Mouse (Mus musculus): Measurements from ENCODE around the gene Stat5a. TPM values are rescaled to one million over a fixed set of nuclear protein-coding genes. Genes with fewer than 3 reads are reported as not detected.

The Stat5a gene
- polyA plus RNA-seq, 1 experiment: 136 TPM

DNA sequence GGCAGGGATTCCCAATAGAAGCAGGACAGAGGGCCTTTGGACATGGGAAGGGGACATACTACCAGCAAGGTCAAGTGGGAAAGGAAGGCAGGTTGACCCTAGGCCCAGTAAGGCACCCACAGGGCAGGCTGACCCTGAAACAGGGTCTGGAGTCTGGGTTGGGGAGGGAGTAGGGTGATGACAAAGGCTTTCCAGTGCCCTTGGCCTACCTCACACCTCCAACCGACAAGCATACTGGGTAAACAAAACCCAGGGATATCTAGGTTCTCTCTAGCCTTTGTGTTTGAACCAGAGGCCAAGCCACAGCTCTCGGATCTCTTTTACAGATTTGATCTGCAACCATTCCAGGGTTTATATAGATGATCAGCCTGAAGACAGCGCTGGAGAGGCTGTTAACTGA, 28.6 kb downstream of the Stat5a start:
- Histone ChIP-seq H3K4me3 (ENCODE audit: control insufficient read depth, insufficient read depth, low read length) (no peak overlapping the region), H3K4me1 (replicated peaks; ENCODE audit: control insufficient read depth, insufficient read depth, low read length) (peaks cover 52% of the 10 kb centered on the region), H3K27ac (ENCODE audit: control insufficient read depth, insufficient read depth, low read length) (peak overlapping the region; percentile 16), H3K27me3 (ENCODE audit: control insufficient read depth, insufficient read depth, low read length) (no peaks in the 10 kb centered on the region), H3K36me3 (ENCODE audit: control insufficient read depth, insufficient read depth, low read length) (peaks cover 22% of the 10 kb centered on the region)
- WGBS: 72% methylated on average over 3 of the region's 3 CpGs
- DNase-seq: no peak
- no peak for TF ChIP-seq CTCF (IDR thresholded peaks at IDR 0.05; ENCODE audit: borderline replicate concordance, control insufficient read depth, extremely low read depth, insufficient read depth, low read length, poor library complexity)
- TF ChIP-seq POLR2A (IDR thresholded peaks at IDR 0.05; ENCODE audit: control insufficient read depth, extremely low read depth, insufficient read depth, low read length, poor library complexity): no peak

- H3K27me3 ChIP-seq (ENCODE audit: control insufficient read depth, insufficient read depth, low read length): no peaks in the 10 kb centered on the region
- H3K4me1 ChIP-seq (replicated peaks; ENCODE audit: control insufficient read depth, insufficient read depth, low read length): peaks cover 58% of the 10 kb centered on the region
- TF ChIP-seq POLR2A (IDR thresholded peaks at IDR 0.05; ENCODE audit: control insufficient read depth, extremely low read depth, insufficient read depth, low read length, poor library complexity) (no peak), CTCF (IDR thresholded peaks at IDR 0.05; ENCODE audit: borderline replicate concordance, control insufficient read depth, extremely low read depth, insufficient read depth, low read length, poor library complexity) (no peak)
- no peak overlapping the region for H3K4me3 ChIP-seq (ENCODE audit: control insufficient read depth, insufficient read depth, low read length)
- peaks cover 18% of the 10 kb centered on the region for H3K36me3 ChIP-seq (ENCODE audit: control insufficient read depth, insufficient read depth, low read length)
- 7% methylated on average over 10 of the region's 10 CpGs for WGBS
- peak overlapping the region; percentile 97 for H3K27ac ChIP-seq (ENCODE audit: control insufficient read depth, insufficient read depth, low read length)
- peak; percentile 41 for DNase-seq
Measured at GRCm38 (mm10) chr11:100888348-100888820, 29.2 kb downstream of the Stat5a start.

DNA sequence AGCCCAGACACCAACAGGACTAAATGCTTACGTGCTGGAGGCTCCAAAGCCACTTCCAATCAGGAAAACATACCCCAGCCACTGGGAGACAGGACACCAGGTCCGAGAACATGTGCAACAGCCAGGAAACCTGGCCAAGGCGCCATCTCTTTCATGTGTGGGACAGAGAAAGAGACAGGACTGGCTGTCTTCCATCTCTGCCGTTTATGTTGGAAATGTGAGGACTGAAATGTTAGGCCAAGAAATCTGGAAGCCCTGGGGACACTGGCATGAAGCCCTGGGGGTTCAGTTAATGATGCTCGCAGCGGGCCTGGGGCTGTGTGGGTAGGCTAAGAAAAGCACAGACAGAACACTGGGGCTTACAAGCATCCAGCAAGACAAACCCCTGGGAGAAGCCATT, 31.3 kb downstream of the Stat5a start:
- TF ChIP-seq CTCF (IDR thresholded peaks at IDR 0.05; ENCODE audit: borderline replicate concordance, control insufficient read depth, extremely low read depth, insufficient read depth, low read length, poor library complexity) (no peak), POLR2A (IDR thresholded peaks at IDR 0.05; ENCODE audit: control insufficient read depth, extremely low read depth, insufficient read depth, low read length, poor library complexity) (no peak)
- DNase-seq: no peak
- Histone ChIP-seq H3K4me1 (replicated peaks; ENCODE audit: control insufficient read depth, insufficient read depth, low read length) (peaks cover 66% of the 10 kb centered on the region), H3K36me3 (ENCODE audit: control insufficient read depth, insufficient read depth, low read length) (peaks cover 10% of the 10 kb centered on the region), H3K4me3 (ENCODE audit: control insufficient read depth, insufficient read depth, low read length) (no peak overlapping the region), H3K27me3 (ENCODE audit: control insufficient read depth, insufficient read depth, low read length) (no peaks in the 10 kb centered on the region), H3K27ac (ENCODE audit: control insufficient read depth, insufficient read depth, low read length) (peak overlapping the region; percentile 97)
- 82% methylated on average over 6 of the region's 6 CpGs for WGBS

- no peak overlapping the region for H3K4me3 ChIP-seq (ENCODE audit: control insufficient read depth, insufficient read depth, low read length)
- H3K27me3 ChIP-seq (ENCODE audit: control insufficient read depth, insufficient read depth, low read length): no peaks in the 10 kb centered on the region
- peaks cover 6% of the 10 kb centered on the region for H3K36me3 ChIP-seq (ENCODE audit: control insufficient read depth, insufficient read depth, low read length)
- DNase-seq: peak; percentile 73
- 16% methylated on average over 15 of the region's 15 CpGs for WGBS
- H3K27ac ChIP-seq (ENCODE audit: control insufficient read depth, insufficient read depth, low read length): peak overlapping the region; percentile 97
- H3K4me1 ChIP-seq (replicated peaks; ENCODE audit: control insufficient read depth, insufficient read depth, low read length): peaks cover 66% of the 10 kb centered on the region
- peak; percentile 53; the same call in 1 of the 2 replicates for TF ChIP-seq POLR2A (IDR thresholded peaks at IDR 0.05; ENCODE audit: control insufficient read depth, extremely low read depth, insufficient read depth, low read length, poor library complexity)
- no peak for TF ChIP-seq CTCF (IDR thresholded peaks at IDR 0.05; ENCODE audit: borderline replicate concordance, control insufficient read depth, extremely low read depth, insufficient read depth, low read length, poor library complexity)
Measured at GRCm38 (mm10) chr11:100891256-100892123, 32.3 kb downstream of the Stat5a start.

DNA sequence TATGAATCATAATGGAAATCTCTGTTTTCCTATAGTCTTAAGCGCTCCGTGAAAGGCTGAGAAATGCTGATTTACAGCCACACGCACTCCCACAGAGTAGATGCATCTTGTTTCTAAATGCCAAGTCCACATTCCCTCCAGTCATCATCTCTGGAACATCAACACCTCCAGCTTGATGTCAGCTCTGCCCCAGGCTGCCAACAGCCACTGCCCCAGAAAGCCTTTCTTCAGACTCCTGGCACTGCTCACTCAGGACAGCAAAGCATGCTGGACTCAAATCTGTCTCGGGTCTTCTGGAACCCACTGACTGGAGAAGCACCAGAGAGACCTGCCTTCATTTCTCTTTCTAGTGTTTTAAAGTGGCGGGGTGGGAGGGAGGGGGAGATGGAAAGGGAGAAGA, 33.3 kb downstream of the Stat5a start:
- H3K27me3 ChIP-seq (ENCODE audit: control insufficient read depth, insufficient read depth, low read length): no peaks in the 10 kb centered on the region
- TF ChIP-seq POLR2A (IDR thresholded peaks at IDR 0.05; ENCODE audit: control insufficient read depth, extremely low read depth, insufficient read depth, low read length, poor library complexity): no peak
- TF ChIP-seq CTCF (IDR thresholded peaks at IDR 0.05; ENCODE audit: borderline replicate concordance, control insufficient read depth, extremely low read depth, insufficient read depth, low read length, poor library complexity): no peak
- H3K36me3 ChIP-seq (ENCODE audit: control insufficient read depth, insufficient read depth, low read length): peaks cover 6% of the 10 kb centered on the region; the same call in 1 of the 2 replicates
- peaks cover 61% of the 10 kb centered on the region for H3K4me1 ChIP-seq (replicated peaks; ENCODE audit: control insufficient read depth, insufficient read depth, low read length)
- peak; percentile 30 for DNase-seq
- whole genome bisulfite sequencing: 67% methylated on average over 5 of the region's 5 CpGs
- H3K27ac ChIP-seq (ENCODE audit: control insufficient read depth, insufficient read depth, low read length): peak overlapping the region; percentile 97
- no peak overlapping the region for H3K4me3 ChIP-seq (ENCODE audit: control insufficient read depth, insufficient read depth, low read length)

GRCm38 (mm10) chr11:100893482-100893881, 34.3 kb downstream of the Stat5a start:
- TF ChIP-seq CTCF (IDR thresholded peaks at IDR 0.05; ENCODE audit: borderline replicate concordance, control insufficient read depth, extremely low read depth, insufficient read depth, low read length, poor library complexity): peak; percentile 98
- TF ChIP-seq POLR2A (IDR thresholded peaks at IDR 0.05; ENCODE audit: control insufficient read depth, extremely low read depth, insufficient read depth, low read length, poor library complexity): no peak
- H3K4me3 ChIP-seq (ENCODE audit: control insufficient read depth, insufficient read depth, low read length): no peak overlapping the region
- H3K27ac ChIP-seq (ENCODE audit: control insufficient read depth, insufficient read depth, low read length): peak overlapping the region; percentile 97
- DNase-seq: peak; percentile 92
- H3K27me3 ChIP-seq (ENCODE audit: control insufficient read depth, insufficient read depth, low read length): no peaks in the 10 kb centered on the region
- peaks cover 6% of the 10 kb centered on the region; the same call in 1 of the 2 replicates for H3K36me3 ChIP-seq (ENCODE audit: control insufficient read depth, insufficient read depth, low read length)
- WGBS: 22% methylated on average over 9 of the region's 9 CpGs
- H3K4me1 ChIP-seq (replicated peaks; ENCODE audit: control insufficient read depth, insufficient read depth, low read length): peaks cover 60% of the 10 kb centered on the region
